Mouse (Mus musculus): Measurements from ENCODE around the gene Bscl2. TPM values are rescaled to one million over a fixed set of nuclear protein-coding genes. Genes with fewer than 3 reads are reported as not detected.

Bscl2 gene
- 66.7 and 71.0 TPM in 2 replicates for polyA plus RNA-seq (2012; rRNA removed)

GRCm38 (mm10) chr19:8837251-8837791 lies at the start of gene Bscl2:
Bscl2 (plus strand) TSS chr19:8837467.
- DNase-seq (ENCODE audit: low spot score): peak; percentile 76

GRCm38 (mm10) chr19:8788521-8788920 lies 48.7 kb upstream of the Bscl2 start:
- no peak for DNase-seq (ENCODE audit: low spot score)

- no peak for DNase-seq (ENCODE audit: low spot score)
Measured at GRCm38 (mm10) chr19:8789171-8789570, 48.1 kb upstream of the Bscl2 start.

- no peak for DNase-seq (ENCODE audit: low spot score)
Measured at GRCm38 (mm10) chr19:8790171-8790570, 47.1 kb upstream of the Bscl2 start.

GRCm38 (mm10) chr19:8798264-8798946 lies 38.9 kb upstream of the Bscl2 start, which contains the start of gene Polr2g:
Polr2g (minus strand) TSS chr19:8798577.
- DNase-seq (ENCODE audit: low spot score): peak; percentile 61

GRCm38 (mm10) chr19:8798947-8799315 lies 38.3 kb upstream of the Bscl2 start:
- DNase-seq (ENCODE audit: low spot score): no peak

- peak; percentile 64 for DNase-seq (ENCODE audit: low spot score)
Measured at GRCm38 (mm10) chr19:8802130-8802821, 35.0 kb upstream of the Bscl2 start, which contains the start of gene Zbtb3. Zbtb3 (plus strand) TSS chr19:8802555.

GRCm38 (mm10) chr19:8803204-8803780 lies 34.0 kb upstream of the Bscl2 start:
- no peak for DNase-seq (ENCODE audit: low spot score)

GRCm38 (mm10) chr19:8803879-8804660 lies 33.2 kb upstream of the Bscl2 start:
- DNase-seq (ENCODE audit: low spot score): no peak

- DNase-seq (ENCODE audit: low spot score): no peak
Measured at GRCm38 (mm10) chr19:8806810-8807209, 30.5 kb upstream of the Bscl2 start.

- no peak for DNase-seq (ENCODE audit: low spot score)
Measured at GRCm38 (mm10) chr19:8815812-8816211, 21.5 kb upstream of the Bscl2 start.

- no peak for DNase-seq (ENCODE audit: low spot score)
Measured at GRCm38 (mm10) chr19:8817001-8817400, 20.3 kb upstream of the Bscl2 start.

GRCm38 (mm10) chr19:8818301-8818798 lies 18.9 kb upstream of the Bscl2 start:
- no peak for DNase-seq (ENCODE audit: low spot score)

- DNase-seq (ENCODE audit: low spot score): peak; percentile 81
Measured at GRCm38 (mm10) chr19:8818801-8819595, 18.3 kb upstream of the Bscl2 start, which contains the start of gene Ttc9c. Ttc9c (minus strand) TSS chr19:8819333.

- peak; percentile 97 for DNase-seq (ENCODE audit: low spot score)
Measured at GRCm38 (mm10) chr19:8819596-8820423, 17.5 kb upstream of the Bscl2 start, which contains the start of gene Hnrnpul2. Hnrnpul2 (plus strand) TSS chr19:8820010.

- no peak for DNase-seq (ENCODE audit: low spot score)
Measured at GRCm38 (mm10) chr19:8820424-8820956, 16.8 kb upstream of the Bscl2 start.

- DNase-seq (ENCODE audit: low spot score): no peak
Measured at GRCm38 (mm10) chr19:8821146-8821545, 16.1 kb upstream of the Bscl2 start.

GRCm38 (mm10) chr19:8822696-8823095 lies 14.6 kb upstream of the Bscl2 start:
- no peak for DNase-seq (ENCODE audit: low spot score)

GRCm38 (mm10) chr19:8829660-8830059 lies 7.6 kb upstream of the Bscl2 start, which contains the start of gene AC129217.1:
AC129217.1 (plus strand) TSS chr19:8829773.
- DNase-seq (ENCODE audit: low spot score): no peak
